Mouse (Mus musculus): ENCODE measurements around the gene Fmo5. TPM values are rescaled to one million over a fixed set of nuclear protein-coding genes. Genes with fewer than 3 reads are reported as not detected.

Gene Fmo5
- total RNA-seq, 2 experiments from 2014 or later, result 1.2 to 1.3 TPM

- intact Hi-C loops (cut with DNase I), result no loop called here
- no peak for DNase-seq
Observed at GRCm38 (mm10) chr3:97678416-97678815, 49.8 kb downstream of the Fmo5 start.

GRCm38 (mm10) chr3:97680631-97681320 lies 52.2 kb downstream of the Fmo5 start:
- intact Hi-C loops (cut with DNase I), result loop anchor here (10.0 kb wide), 1 partner anchor 194 kb away; no protein-coding TSS in a partner anchor
- DNase-seq, result peak; percentile 73

GRCm38 (mm10) chr3:97681321-97682158 lies 52.9 kb downstream of the Fmo5 start:
- intact Hi-C loops (cut with DNase I), result loop anchor here (10.0 kb wide), 1 partner anchor 193 kb away; no protein-coding TSS in a partner anchor
- DNase-seq, result peak; percentile 64

- intact Hi-C loops (cut with DNase I), result loop anchor here (10.0 kb wide), 1 partner anchor 193 kb away; no protein-coding TSS in a partner anchor
Observed at GRCm38 (mm10) chr3:97682159-97682502, 53.5 kb downstream of the Fmo5 start.

GRCm38 (mm10) chr3:97682576-97682975 lies 54.0 kb downstream of the Fmo5 start:
- no peak for DNase-seq
- intact Hi-C loops (cut with DNase I), result loop anchor here (10.0 kb wide), 1 partner anchor 192 kb away; no protein-coding TSS in a partner anchor

More at GRCm38 (mm10) chr3:97682159-97682502, 53.5 kb downstream of the Fmo5 start:
- no peak for DNase-seq

GRCm38 (mm10) chr3:97683560-97684195 lies 55.1 kb downstream of the Fmo5 start:
- intact Hi-C loops (cut with DNase I), result loop anchor here (10.0 kb wide), 1 partner anchor 191 kb away; no protein-coding TSS in a partner anchor
- no peak for DNase-seq

- intact Hi-C loops (cut with DNase I), result loop anchor here (10.0 kb wide), 1 partner anchor 188 kb away; no protein-coding TSS in a partner anchor
- no peak for DNase-seq
Observed at GRCm38 (mm10) chr3:97686372-97687117, 57.9 kb downstream of the Fmo5 start.

GRCm38 (mm10) chr3:97689289-97689688 lies 60.7 kb downstream of the Fmo5 start:
- no peak for DNase-seq
- intact Hi-C loops (cut with DNase I), result loop anchor here (10.0 kb wide), 1 partner anchor 186 kb away; no protein-coding TSS in a partner anchor

- intact Hi-C loops (cut with DNase I), result loop anchor here (10.0 kb wide), 1 partner anchor 64 kb away; no protein-coding TSS in a partner anchor
- DNase-seq, result no peak
Observed at GRCm38 (mm10) chr3:97690590-97690989, 62.0 kb downstream of the Fmo5 start.

GRCm38 (mm10) chr3:97691443-97692017 lies 62.9 kb downstream of the Fmo5 start:
- intact Hi-C loops (cut with DNase I), result loop anchor here (10.0 kb wide), 1 partner anchor 63 kb away; no protein-coding TSS in a partner anchor
- DNase-seq, result no peak

- intact Hi-C loops (cut with DNase I), result loop anchor here (10.0 kb wide), 1 partner anchor 61 kb away; no protein-coding TSS in a partner anchor
- DNase-seq, result no peak
Observed at GRCm38 (mm10) chr3:97693806-97694205, 65.2 kb downstream of the Fmo5 start.

GRCm38 (mm10) chr3:97696866-97697265 lies 68.3 kb downstream of the Fmo5 start:
- intact Hi-C loops (cut with DNase I), result loop anchor here (10.0 kb wide), 1 partner anchor 58 kb away; no protein-coding TSS in a partner anchor
- no peak for DNase-seq

- intact Hi-C loops (cut with DNase I), result loop anchor here (10.0 kb wide), 1 partner anchor 58 kb away; no protein-coding TSS in a partner anchor
- DNase-seq, result no peak
Observed at GRCm38 (mm10) chr3:97697291-97697690, 68.7 kb downstream of the Fmo5 start.

GRCm38 (mm10) chr3:97699061-97699460 lies 70.5 kb downstream of the Fmo5 start:
- no peak for DNase-seq
- intact Hi-C loops (cut with DNase I), result loop anchor here (10.0 kb wide), 1 partner anchor 56 kb away; no protein-coding TSS in a partner anchor

- no peak for DNase-seq
- intact Hi-C loops (cut with DNase I), result no loop called here
Observed at GRCm38 (mm10) chr3:97701198-97701597, 72.6 kb downstream of the Fmo5 start.

- intact Hi-C loops (cut with DNase I), result no loop called here
- no peak for DNase-seq
Observed at GRCm38 (mm10) chr3:97702448-97703080, 74.0 kb downstream of the Fmo5 start.

All from left cerebral cortex, postnatal 4 days (tissue).